Mouse (Mus musculus) cerebellum, postnatal 10 days (tissue): ENCODE data around the gene Pianp.

Experiments used
- DNase-seq, 2 experiments: peaks; one replicate each; pipeline ENCODE4 v3.0.0; 2021; ENCODE audit warnings: mixed read lengths in 2 of 2

Pianp gene

DNA sequence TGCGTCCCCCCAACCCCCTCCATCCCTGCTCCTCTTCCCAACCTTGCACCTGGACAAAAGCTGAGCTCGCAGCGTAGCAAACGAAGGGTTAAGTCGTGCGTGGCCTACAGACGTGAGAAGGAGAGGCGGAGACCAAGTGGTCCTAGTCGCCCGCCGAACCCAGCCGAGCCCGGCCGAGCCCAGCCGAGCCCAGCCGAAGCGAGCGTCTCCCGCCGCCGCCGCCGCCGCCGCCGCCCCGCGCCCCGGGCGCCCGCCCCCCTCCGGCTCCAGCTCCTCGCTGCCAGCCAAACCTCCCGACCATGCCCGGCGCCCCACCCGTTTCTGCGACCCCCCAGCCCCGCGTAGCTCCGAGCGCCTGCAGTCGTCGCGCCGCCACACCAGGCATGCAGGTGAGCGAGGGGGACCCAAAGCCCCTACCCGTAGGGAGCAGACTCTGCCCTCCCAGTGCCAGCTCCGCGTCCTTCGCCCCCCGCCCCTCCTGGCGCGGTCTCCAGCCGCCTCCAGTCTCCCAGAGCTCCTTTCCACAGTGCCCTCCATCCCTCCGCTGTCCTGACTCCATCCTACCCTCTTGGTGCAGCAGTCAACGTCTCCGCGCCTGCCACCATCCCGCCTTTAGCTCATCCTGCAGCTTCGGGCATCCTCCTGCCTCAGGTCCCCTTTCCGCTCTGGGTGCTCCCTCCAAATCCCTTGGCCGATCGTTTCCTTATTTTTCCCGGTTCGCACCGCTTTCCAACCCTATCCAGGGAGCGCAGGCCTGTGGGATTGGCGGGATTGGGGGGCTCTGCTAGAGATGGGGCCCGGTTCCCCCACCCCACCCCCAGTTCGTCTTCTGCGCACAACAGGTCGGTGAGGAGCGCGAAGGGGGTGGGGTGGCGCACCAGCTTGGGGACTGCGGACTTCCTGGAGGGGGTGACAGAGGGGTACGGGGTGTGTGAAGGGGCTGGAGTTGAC is at the start of gene Pianp:
Pianp (plus strand) TSS at position 144 of the 951 bp plus-strand sequence.
- DNase-seq, result peak; percentile 94 to 95

- no peak for DNase-seq
These were observed 42.3 kb upstream of the Pianp start for GRCm38 (mm10) chr6:124953991-124954715.

DNA sequence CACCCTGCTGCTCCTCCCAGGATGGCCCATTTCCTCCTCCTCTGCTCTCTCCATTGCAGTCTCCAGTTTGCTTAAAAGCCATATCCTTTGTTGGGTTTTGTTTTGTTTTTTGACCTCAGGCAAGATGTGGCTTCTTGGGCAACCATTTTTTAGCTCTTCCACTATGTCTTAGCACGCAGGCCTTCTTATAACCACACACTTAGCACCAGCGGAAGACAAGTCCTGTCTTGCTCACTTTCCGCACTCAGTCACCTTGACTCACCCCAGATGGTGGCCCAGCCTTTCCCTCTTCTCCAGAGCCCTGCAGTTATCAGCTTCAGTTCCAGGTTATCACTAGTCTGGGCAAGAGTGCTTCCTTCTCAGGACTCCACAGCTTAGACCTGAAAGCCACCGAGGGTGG is 41.3 kb upstream of the Pianp start:
- no peak for DNase-seq

DNA sequence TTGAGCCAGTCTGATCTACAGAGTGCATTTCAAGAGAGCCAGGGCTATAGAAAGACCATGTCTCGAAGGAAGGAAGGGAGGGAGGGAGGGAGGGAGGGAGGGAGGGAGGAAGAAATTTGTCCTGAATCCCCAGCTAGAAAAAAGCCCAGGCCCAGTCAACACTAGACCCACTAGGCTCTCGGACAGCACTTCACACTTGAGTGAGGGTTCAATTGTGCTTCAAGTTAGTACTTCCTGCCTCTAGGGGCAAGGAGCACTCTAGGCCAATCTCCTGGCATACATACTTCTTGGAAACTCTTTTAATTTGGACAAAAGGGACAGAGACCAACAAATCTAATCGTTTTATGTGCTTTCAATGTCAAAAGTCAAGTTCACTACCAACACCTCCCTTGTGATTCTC is 38.4 kb upstream of the Pianp start:
- no peak for DNase-seq

- no peak for DNase-seq
These were observed 36.5 kb upstream of the Pianp start for GRCm38 (mm10) chr6:124959960-124960359.

GRCm38 (mm10) chr6:124961021-124961420 is 35.5 kb upstream of the Pianp start:
- DNase-seq, result no peak

DNA sequence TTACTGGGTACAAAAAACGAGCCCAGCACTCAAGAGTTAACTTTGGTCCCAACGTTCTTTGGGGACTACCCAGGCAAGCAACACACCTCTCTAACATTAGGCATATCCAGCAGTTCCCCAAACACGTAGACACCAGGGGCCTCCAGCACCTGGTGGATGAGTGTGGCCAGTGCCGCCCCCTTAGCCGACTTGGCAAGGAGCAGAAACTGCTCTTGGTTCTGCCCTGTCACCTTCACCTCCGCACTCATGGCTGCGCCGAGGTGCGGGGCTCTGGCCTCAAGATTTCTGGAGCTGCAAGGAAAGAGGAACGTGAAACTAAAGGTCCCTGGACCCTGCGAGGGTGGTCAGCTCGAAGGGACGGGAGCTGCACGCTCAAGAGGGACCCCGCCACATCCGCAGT is 31.9 kb upstream of the Pianp start:
- no peak for DNase-seq

- DNase-seq, result peak; percentile 97 to 98
These were observed 31.3 kb upstream of the Pianp start, which contains the start of gene Cops7a for GRCm38 (mm10) chr6:124965088-124965719. TSS of gene Cops7a (minus strand) at chr6:124965538.

DNA sequence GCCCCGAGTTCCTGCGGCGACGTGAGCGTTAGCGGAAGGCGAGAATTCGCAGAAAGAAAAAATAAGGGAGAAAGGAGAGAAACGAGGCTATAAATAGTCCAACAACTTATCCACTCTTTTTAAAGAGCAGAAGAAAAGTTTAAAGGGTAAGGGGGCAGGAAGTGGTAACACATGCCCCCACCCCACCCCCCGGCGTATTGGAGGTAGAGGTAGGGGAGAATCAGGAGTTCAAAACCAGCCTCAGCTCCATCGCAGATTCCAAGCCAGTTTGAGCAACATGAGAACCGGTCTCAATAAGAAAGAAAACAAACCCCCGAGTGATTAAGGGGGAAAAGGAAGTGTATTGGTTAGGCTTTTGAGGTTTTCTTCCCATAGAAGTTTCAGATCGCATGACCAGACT is 30.7 kb upstream of the Pianp start:
- no peak for DNase-seq

- peak; percentile 33 to 51 for DNase-seq
These were observed 29.9 kb upstream of the Pianp start for GRCm38 (mm10) chr6:124966466-124967118.

GRCm38 (mm10) chr6:124967766-124968165 is 28.7 kb upstream of the Pianp start:
- DNase-seq, result peak; percentile 70 to 80

GRCm38 (mm10) chr6:124992241-124992640 is 4.3 kb upstream of the Pianp start:
- DNase-seq, result no peak

DNA sequence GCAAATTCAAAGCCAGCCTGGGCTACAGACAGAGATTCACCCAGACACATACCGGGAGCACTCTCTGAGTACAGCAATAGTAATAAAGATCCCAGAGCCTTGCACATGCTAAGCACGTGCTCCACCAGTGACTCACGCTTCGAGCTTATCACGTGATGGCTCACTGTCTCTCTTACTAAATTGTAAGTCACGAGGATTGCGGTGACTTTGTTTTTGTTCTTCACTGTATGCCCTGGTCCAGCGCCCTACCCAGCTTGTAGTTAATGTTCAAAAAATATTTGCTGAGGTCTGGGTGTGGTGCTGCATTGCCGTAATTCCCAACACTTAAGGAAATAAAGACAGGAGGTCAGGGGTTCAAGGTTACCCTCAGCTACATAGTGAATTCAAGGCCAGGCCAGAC is 3.1 kb upstream of the Pianp start:
- no peak for DNase-seq

DNA sequence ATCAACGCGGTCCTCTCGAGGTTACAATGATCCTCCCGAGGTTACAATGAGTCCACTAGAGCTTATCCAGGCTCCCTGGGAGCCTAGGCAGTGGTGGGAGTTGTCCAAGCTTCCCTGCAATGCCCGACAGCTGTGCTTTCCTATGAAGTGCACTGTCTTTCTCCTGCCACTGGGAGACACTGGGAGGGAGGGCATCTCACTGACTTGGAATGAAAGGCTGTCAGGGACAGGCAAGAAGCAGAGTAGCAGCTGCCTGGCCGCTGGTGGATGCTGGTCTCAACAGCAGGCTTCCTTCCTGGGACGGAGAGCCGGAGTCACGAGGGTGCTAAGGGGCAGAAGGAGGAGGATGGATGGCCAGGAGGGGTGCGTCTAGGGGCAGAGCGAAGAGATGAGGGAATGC is 2.6 kb upstream of the Pianp start:
- peak in 1 of 2 experiments; percentile 26 for DNase-seq

GRCm38 (mm10) chr6:124995246-124995645 is 1.2 kb upstream of the Pianp start:
- DNase-seq, result peak in 1 of 2 experiments; percentile 33

DNA sequence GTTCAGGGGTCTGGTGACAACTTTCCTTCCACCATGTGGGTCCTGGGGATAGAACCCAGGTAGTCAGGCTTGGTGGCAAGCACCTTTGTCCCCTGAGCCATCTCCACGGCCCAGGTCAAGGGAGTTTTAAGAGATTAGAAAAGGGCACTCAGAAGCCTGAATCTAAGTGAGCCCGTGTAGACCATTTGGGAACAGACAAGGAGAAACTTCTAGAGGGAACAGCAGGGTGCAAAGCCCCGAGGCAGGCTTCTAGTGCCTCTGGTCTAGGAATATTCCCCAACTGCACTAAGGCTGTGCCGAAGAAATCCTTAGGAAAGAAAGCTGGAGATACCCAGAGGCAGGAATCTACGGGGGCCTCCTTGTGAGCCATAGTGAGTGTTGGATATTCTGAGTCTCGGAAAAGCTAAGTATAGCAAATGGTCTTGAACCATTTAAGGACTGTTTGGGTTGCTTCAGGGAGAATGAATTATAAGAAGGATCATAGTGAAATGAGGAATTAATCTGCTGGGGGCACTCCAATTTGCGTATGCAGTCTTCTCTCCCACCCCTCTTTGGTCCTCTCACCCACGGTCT is 577 bp upstream of the Pianp start:
- no peak for DNase-seq

- DNase-seq, result peak in 1 of 2 experiments; percentile 27
These were observed 1.6 kb downstream of the Pianp start for GRCm38 (mm10) chr6:124998066-124998465.

- DNase-seq, result no peak
These were observed 2.6 kb downstream of the Pianp start for GRCm38 (mm10) chr6:124999091-124999490.

- DNase-seq, result no peak
These were observed 3.1 kb downstream of the Pianp start for GRCm38 (mm10) chr6:124999546-124999945.

GRCm38 (mm10) chr6:125003706-125004105 is 7.2 kb downstream of the Pianp start:
- no peak for DNase-seq

DNA sequence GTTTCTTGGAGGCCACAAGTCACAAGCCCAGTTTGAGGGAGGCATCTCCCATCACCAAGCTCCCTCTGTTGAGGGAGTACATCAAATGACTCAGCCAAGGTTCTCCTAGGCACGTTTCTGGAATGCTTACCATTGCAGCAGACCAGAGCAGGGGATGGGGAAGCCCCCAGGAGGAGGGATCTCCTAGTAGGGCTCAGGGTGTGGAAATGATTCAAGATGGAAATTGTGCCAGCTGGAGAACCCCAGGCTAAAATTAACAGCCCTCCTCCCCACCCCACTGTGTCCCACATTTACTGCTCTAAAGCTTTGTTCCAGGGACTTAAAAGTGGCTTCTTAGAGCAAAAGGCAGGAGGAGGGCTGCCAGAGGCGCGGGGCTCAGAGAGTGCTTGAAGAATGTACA is 8.6 kb downstream of the Pianp start:
- no peak for DNase-seq

- DNase-seq, result no peak
These were observed 11.6 kb downstream of the Pianp start for GRCm38 (mm10) chr6:125008060-125008459.
